Mouse (Mus musculus) kidney, embryonic 14.5 days (tissue): ENCODE measurements around the gene Nnat. TPM values are rescaled to one million over a fixed set of nuclear protein-coding genes. Genes with fewer than 3 reads are reported as not detected.

Source experiments
- ATAC-seq: fragments of 200-750 bp; cut with Nextera tagmentation; 2 replicates; pipeline ENCODE4 v1.8.0; 2017; ENCODE audit warnings: moderate number of reproducible peaks, mild to moderate bottlenecking, moderate TSS enrichment, moderate library complexity; ENCODE audit not compliant: low FRiP score, low TSS enrichment
- H3K27ac ChIP-seq: fragments of 300-500 bp; sonication (generic); 2 replicates; pipeline ENCODE4 v1.5.1; 2014; ENCODE audit warnings: low read depth, mild to moderate bottlenecking, low read length, moderate library complexity, mixed read lengths
- H3K27me3 ChIP-seq: fragments of 300-500 bp; sonication (generic); 2 replicates; pipeline ENCODE4 v1.6.1; 2014; ENCODE audit warnings: mild to moderate bottlenecking, low read length; ENCODE audit not compliant: control insufficient read depth, insufficient read depth
- H3K36me3 ChIP-seq: fragments of 300-500 bp; sonication (generic); 2 replicates; pipeline ENCODE4 v1.6.1; 2014; ENCODE audit warnings: low read length, mixed read lengths; ENCODE audit not compliant: control insufficient read depth, insufficient read depth
- H3K4me1 ChIP-seq: fragments of 300-500 bp; sonication (generic); 2 replicates; pipeline ENCODE4 v1.6.1; 2014; ENCODE audit warnings: low read length, mixed read lengths; ENCODE audit not compliant: control insufficient read depth, insufficient read depth
- H3K4me2 ChIP-seq: fragments of 300-500 bp; sonication (generic); replicated peaks from 2 replicates; pipeline ENCODE4 v1.6.1; 2014; ENCODE audit warnings: low read depth, mild to moderate bottlenecking, low read length
- H3K4me3 ChIP-seq: fragments of 300-500 bp; sonication (generic); 2 replicates; pipeline ENCODE4 v1.5.1; 2014; ENCODE audit warnings: mild to moderate bottlenecking, low read length
- H3K9ac ChIP-seq: fragments of 300-500 bp; sonication (generic); 2 replicates; pipeline ENCODE4 v1.6.1; 2014; ENCODE audit warnings: low read depth, mild to moderate bottlenecking, low read length, moderate library complexity
- H3K9me3 ChIP-seq: fragments of 300-500 bp; sonication (generic); 2 replicates; pipeline ENCODE4 v1.6.1; 2016; ENCODE audit warnings: low read length; ENCODE audit not compliant: control insufficient read depth
- WGBS: fragments of 180-500 bp; shearing (Covaris S2); extraction: QIAGEN DNeasy Blood & Tissue Kit; methylation state at CpG from one replicate; pipeline ENCODE4 v1.1.7; 2014; 5-methylcytosine and 5-hydroxymethylcytosine counted together
- polyA plus RNA-seq: library from polyadenylated mRNA; unstranded; fragments of >200 nt; fragmentation: Nextera tagmentation; extraction: Ambion mirVana; gene quantifications from 2 replicates; pipeline ENCODE4 v1.2.1, GENCODE M21; 2014

Nnat gene
- polyA plus RNA-seq, 1 experiment from 2014 or later = 248 TPM

DNA sequence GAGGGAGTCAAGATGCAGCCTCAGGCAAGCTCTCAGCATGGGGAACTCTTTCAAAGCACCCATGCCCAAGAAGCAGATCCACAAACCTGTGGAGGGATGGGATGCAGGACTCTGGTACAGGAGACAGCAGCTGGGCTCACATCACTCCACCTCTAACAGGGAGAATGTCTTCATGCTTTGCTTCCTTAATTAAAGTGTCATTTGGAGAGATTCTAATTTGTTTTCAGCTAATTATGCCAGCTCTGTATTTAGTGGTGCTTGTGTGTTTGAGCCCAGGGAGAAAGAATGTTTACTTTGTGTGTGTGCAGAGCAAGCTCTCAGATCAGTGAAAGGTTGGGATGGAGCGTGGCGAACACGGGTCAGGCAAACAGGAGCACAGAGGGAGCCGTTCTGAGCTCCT lies 17.5 kb upstream of the Nnat start:
- Histone ChIP-seq H3K27ac (no peak overlapping the region), H3K36me3 (peaks cover 7% of the 10 kb centered on the region; the same call in 1 of the 2 replicates), H3K4me2 (no peak overlapping the region), H3K4me1 (no peaks in the 10 kb centered on the region), H3K27me3 (no peaks in the 10 kb centered on the region), H3K9ac (no peak overlapping the region), H3K4me3 (no peak overlapping the region), H3K9me3 (no peaks in the 10 kb centered on the region)
- WGBS = 82% methylated on average over 4 of the region's 4 CpGs
- no peak for ATAC-seq

DNA sequence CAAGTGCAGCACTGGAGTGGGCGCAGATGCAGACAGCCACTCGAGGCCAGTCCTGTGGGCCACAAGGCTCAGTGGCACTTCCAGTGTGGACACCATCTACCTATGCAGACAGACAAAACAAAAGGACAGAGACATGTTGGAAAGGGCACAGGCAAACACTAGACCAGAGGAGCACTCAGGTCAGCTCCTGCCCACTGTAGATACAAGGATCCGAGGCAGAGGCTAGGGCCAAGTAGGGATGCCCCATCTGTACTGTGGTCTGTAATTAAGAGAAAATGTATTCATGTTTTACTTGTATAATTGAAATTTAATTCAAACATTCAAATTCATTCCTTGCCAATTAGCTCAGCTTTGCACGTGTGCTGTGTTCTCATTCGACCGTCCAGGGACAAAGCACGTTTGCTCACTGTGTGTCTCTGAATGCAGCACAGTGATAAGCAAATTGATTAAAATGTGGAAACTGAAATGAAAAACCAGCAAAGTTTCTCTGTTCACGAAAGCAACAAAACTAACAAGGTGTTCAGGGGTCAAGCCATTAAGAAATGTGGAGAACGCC lies 15.5 kb upstream of the Nnat start:
- Histone ChIP-seq H3K4me1 (no peaks in the 10 kb centered on the region), H3K36me3 (peaks cover 15% of the 10 kb centered on the region), H3K4me2 (no peak overlapping the region), H3K9ac (no peak overlapping the region), H3K27ac (no peak overlapping the region), H3K4me3 (no peak overlapping the region), H3K9me3 (no peaks in the 10 kb centered on the region), H3K27me3 (no peaks in the 10 kb centered on the region)
- WGBS = 89% methylated on average over 9 of the region's 9 CpGs
- no peak for ATAC-seq

DNA sequence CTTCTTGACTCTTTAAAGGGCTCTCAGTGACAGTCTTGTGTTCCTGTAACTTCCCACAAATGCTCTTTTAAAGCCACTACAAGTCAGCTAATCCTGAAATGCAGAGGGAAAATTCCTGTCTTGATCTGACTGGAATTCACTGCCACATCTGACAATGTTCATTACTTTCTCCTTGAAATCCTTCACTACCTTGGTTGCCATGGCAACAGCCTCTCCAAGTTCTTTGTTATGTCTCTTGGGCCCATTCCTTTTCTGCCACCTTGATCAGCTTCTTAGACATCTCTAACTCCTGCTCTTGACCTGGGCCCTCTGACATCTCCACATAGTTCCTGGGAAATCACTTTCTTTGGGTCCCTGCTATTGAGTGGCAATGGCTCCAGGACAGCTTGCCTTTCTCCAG lies 13.2 kb upstream of the Nnat start:
- Histone ChIP-seq H3K36me3 (peaks cover 15% of the 10 kb centered on the region), H3K4me2 (no peak overlapping the region), H3K9ac (no peak overlapping the region), H3K27me3 (no peaks in the 10 kb centered on the region), H3K4me3 (no peak overlapping the region), H3K9me3 (no peaks in the 10 kb centered on the region), H3K4me1 (no peaks in the 10 kb centered on the region), H3K27ac (no peak overlapping the region)
- no peak for ATAC-seq

DNA sequence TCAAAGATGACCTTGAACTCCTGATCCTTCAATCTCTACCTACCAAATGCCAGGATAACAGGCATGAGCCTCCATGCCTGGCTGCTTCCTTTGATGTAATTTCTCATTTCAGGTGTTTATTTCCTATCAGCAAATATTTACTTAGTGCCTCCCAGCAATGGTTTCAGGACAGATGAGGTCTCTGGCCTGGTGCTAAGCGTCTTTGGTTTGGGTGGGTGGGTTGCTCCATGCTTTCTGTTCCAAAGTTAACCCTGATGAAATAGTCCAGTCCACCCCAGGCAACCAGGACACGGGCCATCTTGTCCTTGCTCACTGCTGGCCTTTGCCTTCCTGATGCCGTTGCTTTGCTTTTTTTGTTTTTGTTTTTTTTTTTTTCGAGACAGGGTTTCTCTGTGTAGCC lies 9.6 kb upstream of the Nnat start:
- WGBS = 74% methylated on average over 4 of the region's 4 CpGs
- 0 out of 2 replicates have a peak, but pooled peaks cover 4% of the 10 kb centered on the region for H3K4me1 ChIP-seq
- no peak overlapping the region for H3K4me2 ChIP-seq
- no peak overlapping the region for H3K9ac ChIP-seq
- no peaks in the 10 kb centered on the region for H3K9me3 ChIP-seq
- H3K27ac ChIP-seq = no peak overlapping the region
- H3K36me3 ChIP-seq = peaks cover 11% of the 10 kb centered on the region; the same call in 1 of the 2 replicates
- no peak for ATAC-seq
- H3K4me3 ChIP-seq = no peak overlapping the region
- H3K27me3 ChIP-seq = no peaks in the 10 kb centered on the region

DNA sequence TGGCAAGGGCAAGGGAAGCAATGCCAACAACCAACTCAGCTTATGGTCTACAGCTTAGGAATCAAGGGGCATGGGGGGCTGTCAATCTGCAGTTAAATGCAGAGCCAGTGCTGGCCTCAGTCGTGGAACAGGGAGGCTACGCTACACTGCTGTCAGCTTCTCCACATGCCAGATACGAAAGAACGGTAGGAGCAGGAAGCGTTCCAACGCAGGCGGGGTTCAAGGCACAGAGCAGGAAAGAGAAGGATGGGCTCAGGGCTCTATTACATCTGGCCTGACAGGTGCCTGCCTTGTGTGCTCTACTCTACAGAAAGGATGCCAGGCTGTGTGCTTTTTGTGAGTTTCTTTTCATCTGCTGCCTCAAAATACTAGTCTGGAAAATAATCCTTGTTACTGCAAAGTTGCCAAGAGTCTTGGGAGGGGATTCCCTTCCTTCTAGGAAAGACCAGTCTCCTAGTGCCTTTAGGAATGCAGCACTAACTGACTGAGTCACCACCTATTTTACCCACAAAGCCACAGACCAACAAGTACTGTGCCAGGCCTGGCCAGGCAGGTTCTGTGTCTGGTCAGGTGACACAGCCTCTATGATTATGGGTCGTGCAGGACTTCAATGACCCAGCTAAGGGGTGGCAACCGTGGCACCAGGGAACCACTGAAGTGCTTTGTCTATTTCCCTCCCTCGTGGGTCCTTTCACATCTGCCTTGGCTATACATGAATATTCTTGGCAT lies 7.6 kb upstream of the Nnat start:
- Histone ChIP-seq H3K4me3 (no peak overlapping the region), H3K4me2 (no peak overlapping the region), H3K9ac (no peak overlapping the region), H3K9me3 (no peaks in the 10 kb centered on the region), H3K27ac (no peak overlapping the region), H3K27me3 (no peaks in the 10 kb centered on the region), H3K4me1 (0 out of 2 replicates have a peak, but pooled peaks cover 11% of the 10 kb centered on the region), H3K36me3 (peaks cover 14% of the 10 kb centered on the region; the same call in 1 of the 2 replicates)
- no peak for ATAC-seq
- WGBS = 75% methylated on average over 10 of the region's 10 CpGs

DNA sequence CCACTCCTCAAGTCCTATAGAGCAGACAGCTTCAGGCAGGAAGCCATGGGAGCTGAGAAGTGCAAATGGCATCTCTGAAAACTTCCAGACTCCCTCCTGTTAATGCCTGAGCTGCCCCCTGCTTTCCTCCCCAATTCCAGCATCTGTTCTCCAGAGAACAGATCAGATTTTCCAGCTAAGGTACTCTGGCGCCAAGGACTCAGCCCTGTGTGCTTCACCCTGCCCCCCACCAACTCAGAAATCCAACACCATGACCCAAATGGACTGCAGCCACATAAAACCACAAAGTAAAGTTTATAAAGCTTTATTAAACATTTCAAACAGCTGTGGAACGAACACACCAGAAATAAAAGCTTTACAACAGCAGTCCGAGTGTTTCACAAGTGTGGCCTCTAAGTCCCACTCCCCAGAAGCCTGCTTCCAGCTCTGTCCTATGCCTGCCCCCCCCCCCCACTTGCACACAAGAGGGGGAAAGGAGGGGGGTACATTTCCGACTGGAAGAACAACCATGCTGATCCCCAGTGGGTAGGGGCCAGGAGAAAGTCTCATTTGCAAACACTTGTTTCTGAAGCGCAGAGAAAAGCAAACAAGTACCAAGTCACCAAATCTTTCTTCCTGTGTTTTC lies 3.7 kb upstream of the Nnat start:
- ATAC-seq = no peak
- no peak overlapping the region for H3K4me2 ChIP-seq
- no peak overlapping the region for H3K9ac ChIP-seq

DNA sequence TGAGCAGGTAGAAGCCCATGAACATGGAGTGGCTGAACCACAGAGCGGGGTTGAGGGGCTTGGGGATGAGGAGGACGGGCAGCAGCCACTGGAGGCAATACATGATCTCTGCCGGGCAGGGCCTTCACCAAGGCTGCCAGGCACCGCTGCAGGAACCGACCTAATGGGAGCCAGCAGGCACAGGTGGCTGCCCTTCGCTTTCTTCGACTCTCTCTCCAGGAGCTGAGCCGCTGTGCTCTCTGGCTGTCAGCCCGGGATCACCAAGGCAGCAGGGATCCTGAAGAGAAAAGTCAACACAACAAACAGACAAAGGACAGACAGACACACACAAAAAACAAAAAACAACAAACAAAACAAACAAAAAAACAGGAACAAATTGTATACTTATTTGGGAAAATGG lies 1.8 kb upstream of the Nnat start:
- H3K9ac ChIP-seq = no peak overlapping the region
- no peak for ATAC-seq
- no peaks in the 10 kb centered on the region for H3K27me3 ChIP-seq
- peaks cover 19% of the 10 kb centered on the region; the same call in 1 of the 2 replicates for H3K36me3 ChIP-seq
- H3K27ac ChIP-seq = no peak overlapping the region
- peaks cover 38% of the 10 kb centered on the region for H3K9me3 ChIP-seq
- 84% methylated on average over 9 of the region's 9 CpGs for WGBS
- 0 out of 2 replicates have a peak, but pooled peaks cover 11% of the 10 kb centered on the region for H3K4me1 ChIP-seq
- no peak overlapping the region for H3K4me3 ChIP-seq
- H3K4me2 ChIP-seq = no peak overlapping the region

More for the DNA sequence above, 3.7 kb upstream of the Nnat start:
- no peaks in the 10 kb centered on the region for H3K27me3 ChIP-seq
- peak overlapping the region; percentile 42; the same call in 1 of the 2 replicates for H3K27ac ChIP-seq
- WGBS = 53% methylated on average over 5 of the region's 5 CpGs
- peaks cover 13% of the 10 kb centered on the region; the same call in 1 of the 2 replicates for H3K36me3 ChIP-seq
- H3K4me1 ChIP-seq = 0 out of 2 replicates have a peak, but pooled peaks cover 11% of the 10 kb centered on the region
- no peak overlapping the region for H3K4me3 ChIP-seq
- peaks cover 29% of the 10 kb centered on the region for H3K9me3 ChIP-seq

DNA sequence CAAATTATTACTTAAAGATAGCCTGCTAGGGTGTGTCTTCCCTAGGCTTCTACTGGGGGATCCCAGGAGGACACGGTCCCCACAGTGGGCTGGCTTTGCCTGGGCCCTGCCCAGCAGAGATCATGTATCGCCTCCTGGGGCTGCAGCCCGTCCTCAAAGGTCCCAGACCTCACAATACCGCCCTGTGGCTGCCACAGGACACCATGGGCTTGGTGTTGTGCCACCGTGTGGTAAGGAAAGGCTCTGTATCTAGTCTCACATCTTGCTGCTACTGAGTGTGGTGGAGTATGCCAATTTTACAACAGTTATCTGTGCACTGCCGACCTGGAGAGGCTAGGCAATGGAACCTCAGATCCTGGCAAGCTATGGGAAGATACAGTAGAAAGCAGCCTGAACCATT lies 1.4 kb upstream of the Nnat start:
- peaks cover 19% of the 10 kb centered on the region; the same call in 1 of the 2 replicates for H3K36me3 ChIP-seq
- H3K27me3 ChIP-seq = no peaks in the 10 kb centered on the region
- H3K4me3 ChIP-seq = no peak overlapping the region
- H3K27ac ChIP-seq = no peak overlapping the region
- no peak overlapping the region for H3K9ac ChIP-seq
- 68% methylated on average over 6 of the region's 6 CpGs for WGBS
- 0 out of 2 replicates have a peak, but pooled peaks cover 8% of the 10 kb centered on the region for H3K4me1 ChIP-seq
- peaks cover 38% of the 10 kb centered on the region for H3K9me3 ChIP-seq
- ATAC-seq = no peak
- no peak overlapping the region for H3K4me2 ChIP-seq

DNA sequence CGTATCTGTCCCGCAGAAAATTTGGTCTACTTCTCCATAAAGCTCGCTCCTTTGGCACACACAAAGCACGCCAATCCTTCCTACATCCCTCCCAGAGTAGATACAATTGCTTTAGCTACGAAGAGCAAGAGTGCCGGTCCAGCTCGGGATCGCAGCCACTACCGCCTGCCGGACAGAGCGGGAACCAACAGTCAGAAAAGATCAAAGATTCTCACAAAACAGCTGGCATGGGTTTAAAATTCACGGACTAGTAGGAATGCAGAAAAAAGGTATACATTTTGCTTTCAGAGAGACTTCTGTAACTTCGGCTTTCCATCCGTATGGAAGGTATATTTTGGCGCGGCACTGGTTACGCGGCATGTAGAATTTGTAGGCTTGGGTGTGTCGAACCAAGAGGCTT lies 438 bp upstream of the Nnat start:
- Histone ChIP-seq H3K4me1 (0 out of 2 replicates have a peak, but pooled peaks cover 7% of the 10 kb centered on the region), H3K4me2 (peak overlapping the region; percentile 61), H3K27ac (no peak overlapping the region), H3K4me3 (peak overlapping the region; percentile 52), H3K9ac (peak overlapping the region; percentile 68; the same call in 1 of the 2 replicates), H3K27me3 (no peaks in the 10 kb centered on the region), H3K36me3 (peaks cover 19% of the 10 kb centered on the region; the same call in 1 of the 2 replicates), H3K9me3 (peaks cover 38% of the 10 kb centered on the region)
- ATAC-seq = no peak
- WGBS = 47% methylated on average over 19 of the region's 19 CpGs
